Mouse (Mus musculus): ENCODE results near the gene Ppp2r5c. TPM values are rescaled to one million over a fixed set of nuclear protein-coding genes. Genes with fewer than 3 reads are reported as not detected.

Ppp2r5c gene
- polyA plus RNA-seq, 1 experiment from 2014 or later = 143 TPM

- H3K4me1 ChIP-seq (replicated peaks; ENCODE audit: control insufficient read depth, insufficient read depth, low read length) = no peaks in the 10 kb centered on the region
- H3K36me3 ChIP-seq (ENCODE audit: control insufficient read depth, insufficient read depth) = peaks cover 38% of the 10 kb centered on the region
- H3K4me2 ChIP-seq (replicated peaks; ENCODE audit: low read depth) = no peak overlapping the region
- no peak overlapping the region for H3K27ac ChIP-seq (ENCODE audit: low read depth, low read length)
- no peak for ATAC-seq
- H3K9ac ChIP-seq (ENCODE audit: low read depth, low read length) = no peak overlapping the region
- no peak overlapping the region for H3K4me3 ChIP-seq (ENCODE audit: low read depth, low read length)
- no peaks in the 10 kb centered on the region for H3K27me3 ChIP-seq (replicated peaks; ENCODE audit: control insufficient read depth, insufficient read depth, low read length)
- no peaks in the 10 kb centered on the region for H3K9me3 ChIP-seq (ENCODE audit: control insufficient read depth)
- WGBS = 88% methylated on average over 5 of the region's 5 CpGs
- TF ChIP-seq CTCF (IDR thresholded peaks at IDR 0.05; ENCODE audit: low read depth) = no peak
Measured at GRCm38 (mm10) chr12:110523526-110523925, 76.6 kb downstream of the Ppp2r5c start.

- Histone ChIP-seq H3K27me3 (replicated peaks; ENCODE audit: control insufficient read depth, insufficient read depth, low read length) (no peaks in the 10 kb centered on the region), H3K4me3 (ENCODE audit: low read depth, low read length) (no peak overlapping the region), H3K9me3 (ENCODE audit: control insufficient read depth) (no peaks in the 10 kb centered on the region), H3K4me2 (replicated peaks; ENCODE audit: low read depth) (no peak overlapping the region), H3K4me1 (replicated peaks; ENCODE audit: control insufficient read depth, insufficient read depth, low read length) (no peaks in the 10 kb centered on the region), H3K36me3 (ENCODE audit: control insufficient read depth, insufficient read depth) (peaks cover 18% of the 10 kb centered on the region), H3K27ac (ENCODE audit: low read depth, low read length) (no peak overlapping the region), H3K9ac (ENCODE audit: low read depth, low read length) (no peak overlapping the region)
- 91% methylated on average over 6 of the region's 6 CpGs for WGBS
- no peak for TF ChIP-seq CTCF (IDR thresholded peaks at IDR 0.05; ENCODE audit: low read depth)
- ATAC-seq = no peak
Measured at GRCm38 (mm10) chr12:110532711-110533110, 85.8 kb downstream of the Ppp2r5c start.

GRCm38 (mm10) chr12:110533151-110533550 lies 86.2 kb downstream of the Ppp2r5c start:
- no peaks in the 10 kb centered on the region for H3K9me3 ChIP-seq (ENCODE audit: control insufficient read depth)
- 92% methylated on average over 2 of the region's 2 CpGs for WGBS
- ATAC-seq = no peak

GRCm38 (mm10) chr12:110533832-110534231 lies 86.9 kb downstream of the Ppp2r5c start:
- Histone ChIP-seq H3K27ac (ENCODE audit: low read depth, low read length) (no peak overlapping the region), H3K4me1 (replicated peaks; ENCODE audit: control insufficient read depth, insufficient read depth, low read length) (no peaks in the 10 kb centered on the region), H3K27me3 (replicated peaks; ENCODE audit: control insufficient read depth, insufficient read depth, low read length) (no peaks in the 10 kb centered on the region), H3K9me3 (ENCODE audit: control insufficient read depth) (no peaks in the 10 kb centered on the region), H3K36me3 (ENCODE audit: control insufficient read depth, insufficient read depth) (peaks cover 14% of the 10 kb centered on the region), H3K9ac (ENCODE audit: low read depth, low read length) (no peak overlapping the region), H3K4me2 (replicated peaks; ENCODE audit: low read depth) (no peak overlapping the region), H3K4me3 (ENCODE audit: low read depth, low read length) (no peak overlapping the region)
- ATAC-seq = no peak
- WGBS = 89% methylated on average over 3 of the region's 3 CpGs
- no peak for TF ChIP-seq CTCF (IDR thresholded peaks at IDR 0.05; ENCODE audit: low read depth)

More at GRCm38 (mm10) chr12:110533151-110533550, 86.2 kb downstream of the Ppp2r5c start:
- no peak overlapping the region for H3K9ac ChIP-seq (ENCODE audit: low read depth, low read length)
- H3K4me2 ChIP-seq (replicated peaks; ENCODE audit: low read depth) = no peak overlapping the region
- H3K4me1 ChIP-seq (replicated peaks; ENCODE audit: control insufficient read depth, insufficient read depth, low read length) = no peaks in the 10 kb centered on the region
- H3K4me3 ChIP-seq (ENCODE audit: low read depth, low read length) = no peak overlapping the region
- no peaks in the 10 kb centered on the region for H3K27me3 ChIP-seq (replicated peaks; ENCODE audit: control insufficient read depth, insufficient read depth, low read length)
- peaks cover 14% of the 10 kb centered on the region for H3K36me3 ChIP-seq (ENCODE audit: control insufficient read depth, insufficient read depth)
- no peak overlapping the region for H3K27ac ChIP-seq (ENCODE audit: low read depth, low read length)
- TF ChIP-seq CTCF (IDR thresholded peaks at IDR 0.05; ENCODE audit: low read depth) = no peak

- Histone ChIP-seq H3K9ac (ENCODE audit: low read depth, low read length) (no peak overlapping the region), H3K4me1 (replicated peaks; ENCODE audit: control insufficient read depth, insufficient read depth, low read length) (no peaks in the 10 kb centered on the region), H3K9me3 (ENCODE audit: control insufficient read depth) (no peaks in the 10 kb centered on the region), H3K4me3 (ENCODE audit: low read depth, low read length) (no peak overlapping the region), H3K27me3 (replicated peaks; ENCODE audit: control insufficient read depth, insufficient read depth, low read length) (no peaks in the 10 kb centered on the region), H3K4me2 (replicated peaks; ENCODE audit: low read depth) (no peak overlapping the region), H3K27ac (ENCODE audit: low read depth, low read length) (no peak overlapping the region), H3K36me3 (ENCODE audit: control insufficient read depth, insufficient read depth) (peaks cover 8% of the 10 kb centered on the region; the same call in 1 of the 2 replicates)
- 0 out of 2 replicates have a peak, but pooled peaks have one; percentile 11 for ATAC-seq
- no peak for TF ChIP-seq CTCF (IDR thresholded peaks at IDR 0.05; ENCODE audit: low read depth)
- 84% methylated on average over 5 of the region's 5 CpGs for WGBS
Measured at GRCm38 (mm10) chr12:110535361-110535760, 88.4 kb downstream of the Ppp2r5c start.

GRCm38 (mm10) chr12:110537751-110538150 lies 90.8 kb downstream of the Ppp2r5c start:
- H3K4me2 ChIP-seq (replicated peaks; ENCODE audit: low read depth) = no peak overlapping the region
- no peaks in the 10 kb centered on the region for H3K4me1 ChIP-seq (replicated peaks; ENCODE audit: control insufficient read depth, insufficient read depth, low read length)
- TF ChIP-seq CTCF (IDR thresholded peaks at IDR 0.05; ENCODE audit: low read depth) = no peak
- H3K27me3 ChIP-seq (replicated peaks; ENCODE audit: control insufficient read depth, insufficient read depth, low read length) = no peaks in the 10 kb centered on the region
- peaks cover 4% of the 10 kb centered on the region; the same call in 1 of the 2 replicates for H3K36me3 ChIP-seq (ENCODE audit: control insufficient read depth, insufficient read depth)
- H3K27ac ChIP-seq (ENCODE audit: low read depth, low read length) = no peak overlapping the region
- WGBS = 57% methylated on average over 8 of the region's 8 CpGs
- ATAC-seq = peak; percentile 51; the same call in 1 of the 2 replicates
- no peaks in the 10 kb centered on the region for H3K9me3 ChIP-seq (ENCODE audit: control insufficient read depth)
- no peak overlapping the region for H3K9ac ChIP-seq (ENCODE audit: low read depth, low read length)
- H3K4me3 ChIP-seq (ENCODE audit: low read depth, low read length) = no peak overlapping the region

- Histone ChIP-seq H3K4me1 (replicated peaks; ENCODE audit: control insufficient read depth, insufficient read depth, low read length) (no peaks in the 10 kb centered on the region), H3K36me3 (ENCODE audit: control insufficient read depth, insufficient read depth) (peaks cover 4% of the 10 kb centered on the region; the same call in 1 of the 2 replicates), H3K4me2 (replicated peaks; ENCODE audit: low read depth) (no peak overlapping the region), H3K27ac (ENCODE audit: low read depth, low read length) (no peak overlapping the region), H3K27me3 (replicated peaks; ENCODE audit: control insufficient read depth, insufficient read depth, low read length) (no peaks in the 10 kb centered on the region), H3K9ac (ENCODE audit: low read depth, low read length) (no peak overlapping the region), H3K9me3 (ENCODE audit: control insufficient read depth) (no peaks in the 10 kb centered on the region), H3K4me3 (ENCODE audit: low read depth, low read length) (no peak overlapping the region)
- no peak for TF ChIP-seq CTCF (IDR thresholded peaks at IDR 0.05; ENCODE audit: low read depth)
- 73% methylated on average over 10 of the region's 10 CpGs for WGBS
- no peak for ATAC-seq
Measured at GRCm38 (mm10) chr12:110539346-110539745, 92.4 kb downstream of the Ppp2r5c start.

Measured in intestine, postnatal 0 days (tissue).